8 mouse cellular contexts compared by ENCODE assay signal in genomic region chr12:87416690-87417089, GRCm38 (mm10). TPM values are rescaled to one million over a fixed set of nuclear protein-coding genes. Genes with fewer than 3 reads are reported as not detected.
DNase-seq lines count a peak whose midpoint lies in the region; TF ChIP-seq lines count a peak whose summit lies in the region.

No protein-coding gene starts in this region.

- no peaks in the 10 kb centered on the region for H3K27me3 ChIP-seq in C2C12 (ENCODE audit: control insufficient read depth, insufficient read depth, insufficient read length)
- H3K27me3 ChIP-seq in spleen, adult 2 months (ENCODE audit: control insufficient read depth, insufficient read depth, low read length) = no peaks in the 10 kb centered on the region

- no peak overlapping the region for H3K4me3 ChIP-seq in gastrocnemius, adult 2 months
- H3K4me3 ChIP-seq in C2C12 (ENCODE audit: insufficient read depth, poor library complexity, severe bottlenecking) = no peak overlapping the region
- H3K4me3 ChIP-seq in lung, adult 2 months (replicated peaks; ENCODE audit: extremely low read depth, low read depth, low read length) = no peak overlapping the region
- no peak overlapping the region for H3K4me3 ChIP-seq in spleen, adult 2 months (ENCODE audit: extremely low read depth, insufficient read depth, insufficient read length)

- no peaks in the 10 kb centered on the region for H3K79me2 ChIP-seq in C2C12 (ENCODE audit: control insufficient read depth, insufficient read depth)

- intact Hi-C loops in gastrocnemius, adult 2 months (cut with DNase I) = loop anchor here (5.0 kb wide), 1 partner anchor 149 kb away; the partner anchor contains the start of genes Ahsa1 and Vipas39

- H3K36me3 ChIP-seq in C2C12 (ENCODE audit: control insufficient read depth, insufficient read depth) = no peaks in the 10 kb centered on the region
- H3K36me3 ChIP-seq in spleen, adult 2 months (ENCODE audit: control insufficient read depth, insufficient read depth, low read length) = no peaks in the 10 kb centered on the region

- H3K27ac ChIP-seq in gastrocnemius, adult 2 months = no peak overlapping the region
- no peak overlapping the region for H3K27ac ChIP-seq in spleen, adult 2 months (ENCODE audit: insufficient read depth, low read length)

- WGBS in lung, adult 2 months = 25% methylated on average over 7 of the region's 7 CpGs
- WGBS in spleen, adult 2 months = 34% methylated on average over 7 of the region's 7 CpGs

- TF ChIP-seq POLR2A in lung, adult 2 months (IDR thresholded peaks at IDR 0.05; ENCODE audit: borderline replicate concordance, extremely low read depth, low read depth, low read length) = no peak
- TF ChIP-seq POLR2A in spleen, adult 2 months (IDR thresholded peaks at IDR 0.05; ENCODE audit: low read depth, low read length) = no peak

- no peaks in the 10 kb centered on the region for H3K79me3 ChIP-seq in C2C12 (ENCODE audit: low read depth)

- peak; percentile 74 for TF ChIP-seq CTCF in gastrocnemius, adult 2 months (IDR thresholded peaks at IDR 0.05)
- TF ChIP-seq CTCF in C2C12 (IDR thresholded peaks at IDR 0.05; ENCODE audit: control insufficient read depth, insufficient read depth, insufficient read length) = peak; percentile 60
- TF ChIP-seq CTCF in lung, adult 2 months (IDR thresholded peaks at IDR 0.05; ENCODE audit: insufficient read depth, low read length) = peak; percentile 96
- peak; percentile 72; the same call in 1 of the 2 replicates for TF ChIP-seq CTCF in spleen, adult 2 months (IDR thresholded peaks at IDR 0.05; ENCODE audit: extremely low read depth, insufficient read depth, insufficient read length, insufficient replicate concordance)

- H3ac ChIP-seq in C2C12 (ENCODE audit: control insufficient read depth, insufficient read length, low read depth) = no peak overlapping the region

- no peaks in the 10 kb centered on the region for H3K4me1 ChIP-seq in lung, adult 2 months (ENCODE audit: control insufficient read depth, insufficient read depth, low read length)
- H3K4me1 ChIP-seq in spleen, adult 2 months (ENCODE audit: control insufficient read depth, insufficient read depth, insufficient read length) = peaks cover 9% of the 10 kb centered on the region; the same call in 1 of the 2 replicates

- peak; percentile 56 for DNase-seq in gastrocnemius, adult 2 months
- DNase-seq in gastrocnemius, postnatal 25 days = no peak
- peak; percentile 68 for DNase-seq in adrenal gland, adult 2 months
- peak; percentile 62 for DNase-seq in embryo, embryonic 9.5 days (ENCODE audit: extremely low spot score)
- DNase-seq in kidney, adult 8-10 months = peak; percentile 41 to 77
- DNase-seq in lung, adult 2 months = peak; percentile 46
- DNase-seq in spleen, adult 2 months (ENCODE audit: low read depth in 1 of 2, low spot score in 2 of 2) = peak; percentile 35 to 40

TF ChIP-seq in C2C12, 6 proteins besides CTCF, POLR2A, EP300 and RAD21:
- TF ChIP-seq MAX (IDR thresholded peaks at IDR 0.05) (no peak), MYOD1 (IDR thresholded peaks at IDR 0.05; ENCODE audit: control insufficient read depth, insufficient read length, low read depth) (no peak), USF1 (IDR thresholded peaks at IDR 0.05; ENCODE audit: low read depth) (no peak), CEBPB (IDR thresholded peaks at IDR 0.05; ENCODE audit: low read depth) (no peak), FOSL1 (IDR thresholded peaks at IDR 0.05; ENCODE audit: insufficient read depth, low read length, poor library complexity, severe bottlenecking) (no peak), MYOG (IDR thresholded peaks at IDR 0.05; ENCODE audit: control insufficient read depth, extremely low read depth, insufficient read length) (no peak)
TF ChIP-seq in C2C12: peak in this region for 0.

RNA-seq across cellular contexts. Expression of gene Slirp, which starts 27.0 kb away (rescaled TPM):
- total RNA-seq in gastrocnemius, adult 2 months (2021) = 100 to 1,000 TPM; 141 to 180 TPM
- total RNA-seq in gastrocnemius, postnatal 25 days (2021) = 100 to 1,000 TPM; 135 to 140 TPM
- 84.9 TPM for polyA plus RNA-seq in C2C12 (2012; fragmentation: generic; extraction: Trizol)
- 100 to 1,000 TPM; 182 to 188 TPM for total RNA-seq in adrenal gland, adult 2 months (2021)
- 5.1 TPM in 2 replicates for polyA plus RNA-seq in adrenal gland, adult 2 months (2012; rRNA removed)
- polyA plus RNA-seq in lung, adult 2 months (2012; rRNA removed) = 8.4 and 11.3 TPM in 2 replicates
- polyA plus RNA-seq in spleen, adult 2 months (2012; rRNA removed) = 4.4 and 4.8 TPM in 2 replicates

RNA-seq across cellular contexts. Expression of gene Alkbh1, which starts 27.1 kb away (rescaled TPM):
- 1 to 10 TPM; 6.4 to 8.3 TPM for total RNA-seq in gastrocnemius, adult 2 months (2021)
- 1 to 10 TPM; 4.2 to 5.1 TPM for total RNA-seq in gastrocnemius, postnatal 25 days (2021)
- polyA plus RNA-seq in C2C12 (2012; fragmentation: generic; extraction: Trizol) = 12.7 TPM
- 10 to 100 TPM; 15.3 to 28.5 TPM for total RNA-seq in adrenal gland, adult 2 months (2021)
- 11.3 and 13.3 TPM in 2 replicates for polyA plus RNA-seq in adrenal gland, adult 2 months (2012; rRNA removed)
- 10.2 and 10.8 TPM in 2 replicates for polyA plus RNA-seq in lung, adult 2 months (2012; rRNA removed)
- polyA plus RNA-seq in spleen, adult 2 months (2012; rRNA removed) = 17.0 and 17.5 TPM in 2 replicates

RNA-seq across cellular contexts. Expression of gene Sptlc2, which starts 28.5 kb away (rescaled TPM):
- total RNA-seq in gastrocnemius, adult 2 months (2021) = 1 to 10 TPM; 6.4 to 8.5 TPM
- total RNA-seq in gastrocnemius, postnatal 25 days (2021) = 10 to 100 TPM; 10.3 to 11.4 TPM
- 44.7 TPM for polyA plus RNA-seq in C2C12 (2012; fragmentation: generic; extraction: Trizol)
- total RNA-seq in adrenal gland, adult 2 months (2021) = 100 to 1,000 TPM; 176 to 197 TPM
- polyA plus RNA-seq in adrenal gland, adult 2 months (2012; rRNA removed) = 29.7 and 61.1 TPM in 2 replicates
- polyA plus RNA-seq in lung, adult 2 months (2012; rRNA removed) = 18.6 and 35.0 TPM in 2 replicates
- 6.1 and 7.5 TPM in 2 replicates for polyA plus RNA-seq in spleen, adult 2 months (2012; rRNA removed)

RNA-seq across cellular contexts. Expression of gene Snw1, which starts 55.4 kb away (rescaled TPM):
- total RNA-seq in gastrocnemius, adult 2 months (2021) = 10 to 100 TPM; 46.5 to 52.7 TPM
- 10 to 100 TPM; 38.1 to 43.6 TPM for total RNA-seq in gastrocnemius, postnatal 25 days (2021)
- 41.7 TPM for polyA plus RNA-seq in C2C12 (2012; fragmentation: generic; extraction: Trizol)
- total RNA-seq in adrenal gland, adult 2 months (2021) = 10 to 100 TPM; 60.7 to 75.1 TPM
- 2.1 and 2.3 TPM in 2 replicates for polyA plus RNA-seq in adrenal gland, adult 2 months (2012; rRNA removed)
- polyA plus RNA-seq in lung, adult 2 months (2012; rRNA removed) = 7.0 and 11.0 TPM in 2 replicates
- 5.1 and 6.0 TPM in 2 replicates for polyA plus RNA-seq in spleen, adult 2 months (2012; rRNA removed)
